Mouse (Mus musculus) lung, postnatal 25 days (tissue): ENCODE results near the gene Hes3.

Experiments used
- DNase-seq: peaks from one replicate; pipeline ENCODE4 v3.0.0; 2022; ENCODE audit warnings: low spot score

Gene Hes3

DNA sequence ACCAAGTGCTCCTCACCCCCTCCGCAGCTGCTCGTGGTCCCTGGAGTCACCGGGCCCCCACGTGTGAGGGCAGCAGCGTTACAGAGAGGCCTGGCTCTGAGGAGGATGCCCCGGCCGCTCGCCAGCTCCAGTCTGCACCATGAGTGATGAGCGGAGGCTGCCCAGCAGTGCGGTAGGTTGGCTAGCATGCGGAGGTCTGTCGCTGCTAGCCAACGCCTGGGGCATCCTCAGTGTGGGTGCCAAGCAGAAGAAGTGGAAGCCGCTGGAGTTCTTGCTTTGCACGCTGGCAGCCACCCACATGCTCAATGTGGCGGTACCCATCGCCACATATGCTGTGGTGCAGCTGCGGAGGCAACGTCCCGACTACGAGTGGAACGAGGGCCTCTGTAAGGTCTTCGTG, 12.5 kb downstream of the Hes3 start:
- no peak for DNase-seq

DNA sequence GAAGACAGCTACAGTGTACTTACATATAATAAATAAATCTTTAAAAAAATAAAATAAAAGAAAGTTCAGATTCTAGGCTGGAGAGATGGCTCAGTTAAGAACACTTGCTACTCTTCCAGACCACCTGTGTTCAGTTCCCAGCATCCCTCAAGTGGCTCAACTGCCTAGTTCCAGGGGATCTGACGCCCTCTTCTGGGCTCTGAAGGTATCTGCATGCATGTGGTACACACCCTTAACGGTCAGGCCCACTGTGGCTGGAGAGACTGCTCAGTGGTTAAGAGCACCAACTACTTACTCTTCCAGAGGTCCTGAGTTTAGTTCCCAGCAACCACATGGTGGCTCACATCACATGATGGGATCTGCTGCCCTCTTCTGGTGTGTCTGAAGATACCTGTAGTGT, 13.5 kb downstream of the Hes3 start:
- DNase-seq, result no peak

DNA sequence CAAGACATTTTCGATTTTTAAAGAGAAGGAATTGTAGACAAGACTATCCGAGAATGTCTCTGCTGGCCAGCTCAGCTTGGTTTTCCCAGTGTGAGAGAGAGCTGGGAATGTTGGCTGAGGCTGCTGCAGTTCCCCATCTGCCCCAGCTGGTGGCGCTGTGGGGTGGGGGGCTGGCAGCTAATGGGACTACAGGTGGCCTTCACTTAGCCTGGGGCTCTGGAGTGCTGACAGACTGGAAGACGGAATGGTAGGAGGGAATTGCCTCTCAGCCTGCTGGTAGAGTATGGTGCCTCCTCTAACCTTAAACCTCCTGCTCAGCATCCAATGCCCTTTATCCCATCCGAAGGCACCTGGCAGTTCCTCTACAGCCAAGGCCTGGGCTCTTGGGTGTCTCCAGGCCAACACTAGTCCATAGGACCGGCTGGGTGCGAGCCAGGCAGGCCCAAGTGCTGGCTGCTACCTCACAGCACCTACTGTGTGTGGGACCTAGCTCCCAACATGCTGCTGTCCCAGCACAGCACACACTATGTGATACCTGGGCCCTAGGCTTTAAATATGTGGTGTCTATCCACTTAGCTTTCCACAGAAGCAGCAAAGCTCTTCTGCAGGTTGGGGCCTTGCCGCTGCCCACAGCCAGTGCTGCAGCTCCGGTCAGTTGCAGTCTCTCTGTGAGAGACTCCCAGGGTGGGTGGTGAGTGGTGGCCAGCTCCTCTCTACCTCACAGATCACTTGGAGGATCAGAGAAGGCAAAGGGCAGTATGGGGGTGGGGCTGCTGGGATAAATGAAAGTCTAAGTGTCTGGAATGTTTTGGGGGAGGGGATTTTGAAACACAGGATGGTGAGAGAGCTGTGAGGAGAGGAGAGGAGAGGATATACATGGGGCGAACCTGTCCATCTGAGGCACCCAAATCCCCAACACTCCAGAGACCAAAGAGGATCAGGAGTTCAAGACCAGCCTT, 14.8 kb downstream of the Hes3 start:
- DNase-seq, result no peak

DNA sequence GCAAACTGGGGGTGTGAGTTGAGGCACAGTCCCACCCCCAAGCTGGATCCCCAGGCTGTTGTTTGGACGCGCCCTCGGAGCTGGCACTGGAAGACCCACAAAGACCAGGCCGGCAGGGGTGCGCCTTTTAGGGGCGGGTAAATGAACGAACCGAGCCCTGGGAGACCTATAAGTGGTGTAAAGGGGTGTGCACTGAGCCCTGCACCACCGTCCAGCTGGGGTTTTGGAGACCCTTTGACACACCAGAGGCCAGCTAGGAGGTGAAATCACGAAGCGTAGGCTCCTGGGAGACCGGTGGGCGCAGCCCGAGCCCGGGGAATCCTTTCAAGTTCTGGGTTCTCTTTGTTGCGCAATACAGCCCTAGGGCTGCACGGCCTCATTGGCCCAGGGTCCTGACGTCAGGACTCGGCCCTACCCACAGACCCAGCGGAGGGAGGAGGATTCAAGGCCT, 16.8 kb downstream of the Hes3 start:
- DNase-seq, result peak; percentile 31

DNA sequence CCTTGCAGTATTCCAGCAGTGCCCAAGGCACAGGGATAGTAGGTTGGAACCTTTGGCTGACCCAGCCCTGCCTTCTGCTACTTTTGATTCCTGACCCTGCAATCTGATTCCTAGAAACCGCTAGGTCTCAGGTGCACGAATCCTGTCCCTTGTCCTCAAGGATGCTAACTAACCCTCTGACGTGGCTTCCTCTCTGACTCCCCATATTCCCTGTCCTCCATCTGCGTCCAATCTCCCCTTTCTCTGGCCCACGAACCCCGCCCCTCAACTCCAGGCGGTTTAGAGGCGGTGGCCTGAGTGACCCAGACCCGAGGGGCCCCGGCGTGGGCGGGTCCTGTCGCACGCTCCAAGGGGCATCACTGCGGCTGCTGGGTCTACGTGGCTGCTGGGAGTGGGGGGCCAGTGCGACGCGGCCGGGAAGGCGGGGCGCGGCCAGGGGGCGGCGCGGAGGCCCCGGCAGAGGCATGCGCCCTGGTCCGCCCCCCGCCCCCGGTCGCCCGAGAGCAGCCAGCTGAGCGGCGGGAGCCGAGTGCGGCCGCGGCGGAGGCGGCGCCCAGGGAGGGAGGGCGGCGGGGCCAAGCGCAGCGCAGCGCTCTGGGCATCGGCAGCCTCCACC, 17.7 kb downstream of the Hes3 start, which contains the start of gene Gpr153:
Gene Gpr153, plus strand, starts transcription at position 612 of the 616 bp plus-strand sequence.
- DNase-seq, result no peak

DNA sequence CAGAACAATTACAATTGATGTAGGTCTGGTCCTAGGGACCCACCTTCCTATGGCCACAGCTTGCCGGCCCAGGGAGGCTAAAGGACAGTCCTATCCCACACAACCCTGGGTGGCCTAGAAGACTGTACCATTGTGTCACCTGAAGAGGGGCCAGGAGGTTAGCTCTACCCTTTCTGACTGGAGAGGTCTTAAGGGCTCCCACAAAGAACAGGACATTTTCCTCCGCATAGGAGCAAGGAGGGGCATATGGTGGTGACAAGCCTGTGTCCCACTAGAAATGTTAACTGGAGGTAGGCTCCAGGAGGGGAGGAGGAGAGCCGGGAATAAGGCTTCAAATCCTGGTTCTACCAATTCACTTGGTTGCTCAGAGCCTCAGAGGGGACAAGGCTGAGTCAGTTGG, 18.3 kb downstream of the Hes3 start:
- DNase-seq, result no peak

DNA sequence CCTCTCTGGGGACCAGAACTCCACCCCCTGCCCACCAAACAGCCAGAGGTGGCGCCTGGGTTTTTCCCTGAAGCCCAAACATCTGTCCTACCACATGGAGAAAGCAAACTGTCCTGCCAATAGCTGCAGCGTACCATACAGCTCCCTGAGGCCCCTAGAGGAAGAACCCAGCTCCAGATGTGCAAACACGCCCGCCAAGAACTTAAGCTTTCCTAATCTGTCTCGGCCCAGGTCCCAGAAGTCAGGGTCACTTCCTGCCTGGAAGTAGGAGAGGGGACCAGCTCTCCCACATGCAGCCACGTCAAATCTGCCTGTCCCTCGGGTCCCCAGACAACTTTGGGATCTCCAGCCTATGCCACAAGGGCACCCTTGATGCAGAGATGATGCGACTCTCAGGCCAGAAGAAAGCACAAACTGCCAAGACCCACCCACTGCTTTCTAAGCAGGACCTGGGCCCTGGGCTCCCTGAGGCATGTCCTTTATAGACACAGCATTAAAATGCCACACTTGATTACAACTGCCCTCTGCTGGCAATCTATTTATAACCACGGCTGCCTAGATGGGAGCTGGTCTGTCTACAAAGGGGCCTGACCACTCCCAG, 18.9 kb downstream of the Hes3 start:
- peak; percentile 31 for DNase-seq

DNA sequence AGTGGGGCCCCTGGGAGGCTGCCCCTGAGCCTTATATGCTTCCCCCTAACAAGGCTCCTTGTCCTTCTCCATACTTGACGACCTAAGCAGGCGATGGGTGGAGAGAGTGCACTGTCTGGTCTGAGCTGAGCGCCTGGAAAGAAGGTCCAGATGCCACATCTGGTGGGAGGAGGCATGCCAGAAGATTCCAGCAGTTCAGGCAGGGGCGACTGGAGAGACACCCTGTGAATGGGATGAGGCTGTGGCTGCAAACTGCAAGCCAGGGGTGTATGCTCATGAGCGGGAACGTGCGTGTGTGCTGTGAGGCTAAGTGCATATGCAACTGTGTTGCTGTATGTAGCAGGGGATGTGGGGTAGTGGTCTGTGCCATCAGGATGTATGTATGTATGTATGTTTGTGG, 19.5 kb downstream of the Hes3 start:
- no peak for DNase-seq

DNA sequence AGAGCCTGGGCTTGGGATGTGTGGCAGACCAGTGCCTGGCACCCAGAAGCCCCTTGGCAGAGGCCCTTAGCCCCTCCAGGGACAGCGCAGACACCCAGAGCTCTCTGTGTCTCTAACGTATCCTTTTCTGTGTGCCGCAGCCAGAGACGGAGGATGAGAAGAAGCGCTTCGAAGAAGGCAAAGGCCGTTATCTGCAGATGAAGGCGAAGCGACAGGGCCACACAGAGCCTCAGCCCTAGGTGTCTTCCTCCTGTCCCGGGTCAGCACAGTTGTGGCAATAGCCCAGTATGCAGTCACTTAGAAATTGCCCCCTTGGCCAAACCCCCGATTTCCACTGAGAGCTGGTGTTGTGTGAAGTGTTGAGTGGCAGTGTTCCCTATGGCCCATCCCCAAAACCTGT, 20.1 kb downstream of the Hes3 start:
- no peak for DNase-seq

DNA sequence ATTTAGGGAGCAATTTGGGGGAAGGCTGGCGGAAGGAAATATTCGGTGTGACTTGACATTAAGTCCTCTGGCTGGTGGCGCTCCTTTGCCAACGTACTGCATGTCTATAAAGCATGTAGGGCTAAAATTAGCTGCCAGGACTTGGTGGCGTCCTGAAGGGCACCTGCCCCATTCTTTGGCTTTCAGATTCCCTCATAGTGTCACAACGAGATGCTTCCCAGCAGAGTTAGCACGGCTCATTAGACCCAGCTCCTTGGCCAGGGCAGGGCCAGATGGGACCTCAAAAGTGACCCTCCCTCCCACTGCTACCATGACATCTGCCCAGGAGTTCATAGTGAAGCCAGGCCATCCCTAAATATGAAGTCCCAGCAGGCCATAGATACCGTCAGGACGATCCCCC, 20.9 kb downstream of the Hes3 start:
- DNase-seq, result no peak

DNA sequence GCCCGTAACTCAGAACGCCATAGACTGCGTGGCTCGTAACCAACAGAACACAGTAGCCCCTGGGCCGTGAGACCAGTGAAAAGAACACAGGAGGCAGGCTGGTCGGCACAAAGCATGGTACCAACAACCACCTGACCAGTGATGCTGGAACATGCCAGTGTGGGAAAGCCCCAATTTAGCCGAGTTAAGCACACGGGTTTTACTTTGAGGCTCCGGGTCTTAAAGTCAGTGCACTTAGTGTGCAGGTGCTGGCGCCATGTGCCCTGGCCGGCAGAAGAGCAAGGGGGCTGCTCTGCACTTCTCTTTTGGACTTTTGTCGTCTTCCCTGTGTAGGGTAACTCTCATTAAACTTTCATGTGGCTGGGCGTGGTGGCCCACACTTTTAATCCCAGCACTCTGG, 21.5 kb downstream of the Hes3 start:
- DNase-seq, result no peak

DNA sequence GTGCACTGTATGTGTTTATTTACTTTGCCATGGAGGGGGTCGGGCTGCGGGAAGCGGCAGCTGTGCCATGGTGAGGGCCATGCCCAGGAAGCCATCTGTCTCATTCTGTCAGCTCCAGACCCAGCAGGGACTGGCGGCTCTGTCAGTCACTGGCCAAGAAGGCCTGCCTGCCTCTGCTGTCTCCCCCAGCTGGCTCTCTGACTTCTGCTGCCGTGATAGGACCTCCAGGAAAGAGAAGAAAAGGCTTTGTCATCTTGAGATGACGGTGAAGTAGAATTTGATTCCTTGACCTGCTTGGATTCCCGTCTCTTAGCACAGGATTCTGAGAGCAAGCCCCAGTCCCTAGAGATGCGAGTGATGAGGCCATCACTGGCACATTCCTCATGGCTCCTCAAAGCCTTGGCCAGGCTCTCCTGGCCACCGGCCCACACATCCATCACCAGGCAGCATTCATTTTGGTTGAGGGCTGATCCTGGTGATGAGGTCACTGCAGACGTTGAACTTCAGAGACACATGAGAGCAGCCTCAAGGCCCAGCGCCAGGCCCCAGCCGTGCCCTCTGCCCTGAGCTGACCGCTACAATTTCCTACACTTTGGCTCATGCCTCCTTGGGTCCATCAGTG, 23.6 kb downstream of the Hes3 start:
- DNase-seq, result peak; percentile 43

DNA sequence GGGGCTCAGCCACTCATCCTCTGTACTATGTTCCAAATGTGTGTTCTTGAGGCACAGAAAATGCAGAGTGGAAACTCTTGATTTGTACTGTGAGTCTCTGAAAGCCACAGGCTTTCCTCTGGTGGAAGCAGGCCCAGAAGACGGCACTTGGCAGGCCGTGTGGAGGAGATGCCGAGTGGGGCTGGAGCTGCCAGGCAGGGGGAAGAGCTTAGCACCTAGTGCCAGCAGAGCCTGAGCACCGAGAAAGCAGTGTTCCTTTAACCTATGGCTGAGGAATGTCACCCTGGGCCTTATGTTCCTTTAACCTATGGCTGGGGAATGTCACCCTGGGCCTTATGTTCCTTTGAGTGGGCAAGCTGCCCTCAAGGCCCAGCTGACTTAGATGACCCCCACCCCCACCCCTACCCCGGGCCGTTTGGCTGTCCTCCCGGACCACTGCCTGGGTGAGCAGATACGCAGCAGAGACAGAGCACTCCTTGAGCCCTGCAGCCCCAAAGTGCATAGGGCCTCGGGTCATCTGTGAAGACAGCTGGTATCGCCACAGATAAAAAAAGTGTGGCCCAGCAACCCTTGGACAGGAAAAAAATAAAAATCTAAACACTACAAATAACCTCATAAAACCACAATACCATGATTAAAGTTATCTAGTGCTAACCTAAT, 25.1 kb downstream of the Hes3 start:
- no peak for DNase-seq

DNA sequence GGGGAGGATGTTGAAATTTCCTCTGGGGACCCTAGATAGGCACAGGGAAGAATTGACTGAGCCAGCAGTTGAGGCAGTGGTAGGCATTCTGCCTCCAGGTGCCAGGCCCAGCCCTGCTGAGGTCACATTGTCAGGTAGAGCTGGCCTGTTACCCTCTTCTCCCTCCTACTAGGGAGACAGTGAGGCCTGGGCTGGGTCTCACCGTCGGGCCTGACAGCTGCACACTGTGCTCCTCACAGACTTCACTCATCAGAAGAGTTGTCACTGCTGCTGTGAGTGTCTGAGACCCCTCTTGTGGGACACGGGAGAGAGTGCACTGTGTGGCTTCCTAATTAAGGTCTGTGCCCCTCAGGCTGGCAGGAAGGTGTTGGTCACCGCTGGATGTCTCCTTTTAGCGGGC, 25.7 kb downstream of the Hes3 start:
- DNase-seq, result no peak

DNA sequence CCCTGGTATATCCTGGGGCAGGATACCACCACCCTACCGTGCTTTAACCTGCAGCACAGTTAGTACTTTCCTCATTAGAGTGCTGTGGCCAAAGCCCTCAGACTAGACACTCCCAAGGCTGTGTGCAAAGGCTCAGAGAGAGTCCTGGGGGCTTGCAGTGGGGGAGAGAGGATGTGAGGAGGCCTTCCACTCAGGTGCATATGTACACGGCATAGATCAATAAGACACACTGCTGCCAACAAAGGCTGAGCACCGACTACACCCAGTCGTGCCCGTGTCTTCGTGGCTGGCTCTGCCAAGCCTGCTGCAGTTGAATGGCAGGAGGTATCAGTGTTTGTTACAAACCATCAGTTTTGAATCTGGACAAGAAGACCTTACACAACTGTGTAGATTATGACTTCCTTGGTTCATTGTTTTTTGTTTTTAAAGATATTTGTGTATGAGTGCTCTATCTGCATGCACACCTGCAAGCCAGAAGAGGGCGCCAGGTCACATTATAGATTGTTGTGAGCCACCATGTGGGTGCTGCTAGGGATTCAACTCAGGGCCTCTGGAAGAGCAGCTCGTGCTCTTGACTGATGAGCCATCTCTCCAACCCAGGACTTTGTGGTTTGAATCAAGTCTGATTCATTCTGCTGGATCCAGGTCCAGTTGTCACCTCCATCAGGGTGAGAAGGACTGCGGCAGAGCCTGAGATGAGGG, 26.4 kb downstream of the Hes3 start:
- no peak for DNase-seq

DNA sequence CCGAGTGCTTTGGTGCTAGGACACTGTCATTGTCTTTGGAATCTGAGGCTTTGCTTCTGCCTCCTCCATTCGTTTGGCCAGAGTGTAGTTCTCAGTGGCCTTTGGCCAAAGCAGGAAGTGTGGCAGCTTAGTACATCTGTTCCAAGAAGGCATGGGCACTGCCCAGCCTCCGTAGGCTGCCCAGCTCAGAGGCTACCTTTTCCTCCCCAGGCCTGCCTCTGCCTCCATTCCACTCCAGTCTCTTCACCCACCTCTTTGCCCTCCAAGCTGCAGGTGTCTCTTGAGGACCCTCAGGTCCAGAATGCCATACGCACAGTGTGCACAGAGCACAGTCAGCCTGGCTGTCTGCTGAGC, 27.3 kb downstream of the Hes3 start:
- no peak for DNase-seq

DNA sequence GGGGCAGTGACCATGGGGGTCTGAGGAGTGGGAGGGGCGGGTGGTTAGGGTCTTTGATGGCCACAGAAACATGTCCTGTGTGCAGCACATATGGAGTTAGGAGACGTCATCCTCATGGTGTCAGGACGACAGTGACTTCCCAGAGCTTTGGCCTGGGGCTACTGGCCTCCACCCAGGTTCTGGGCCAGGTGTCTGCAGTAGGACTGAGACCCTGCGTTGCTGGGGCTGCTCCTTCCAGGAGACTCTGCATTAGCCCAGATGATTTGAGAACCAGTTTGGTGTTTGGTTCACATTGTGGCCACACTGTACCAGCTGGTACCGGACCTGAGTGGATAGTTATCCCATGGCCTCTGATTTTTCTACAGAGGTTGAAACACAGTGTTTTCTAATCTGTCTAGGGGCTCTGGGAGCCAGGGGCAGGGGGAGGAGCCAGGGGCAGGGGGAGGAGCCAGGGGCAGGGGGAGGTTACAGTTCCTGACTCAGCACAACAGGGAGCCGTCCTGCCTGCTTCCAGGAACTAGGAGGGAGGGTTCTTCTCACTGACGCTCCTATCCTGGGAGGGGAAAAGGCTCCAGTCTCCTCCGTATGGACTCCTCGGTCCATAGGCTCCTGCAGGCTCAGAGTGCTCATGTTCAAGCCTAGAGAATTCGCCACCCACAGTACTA, 27.8 kb downstream of the Hes3 start:
- no peak for DNase-seq

DNA sequence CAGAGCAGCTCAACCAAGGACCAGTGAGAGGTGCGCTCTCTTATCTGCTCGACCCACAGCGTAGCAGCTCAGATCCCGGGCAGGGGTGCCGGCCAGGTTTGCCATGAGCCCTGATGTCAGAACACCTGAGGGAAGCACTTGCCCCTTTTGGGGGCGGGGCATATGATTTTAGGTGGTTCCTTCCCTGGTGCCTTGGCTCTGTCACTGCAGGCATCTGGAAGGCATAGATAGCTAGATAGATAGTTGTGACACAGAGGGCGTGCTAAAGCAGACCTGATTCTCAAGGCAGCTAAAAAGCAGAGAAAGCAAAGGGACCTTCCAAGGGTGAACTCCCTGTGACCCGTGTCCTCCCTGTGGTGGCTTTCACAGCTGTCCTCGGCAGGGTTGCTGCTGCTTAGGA, 28.4 kb downstream of the Hes3 start:
- no peak for DNase-seq

DNA sequence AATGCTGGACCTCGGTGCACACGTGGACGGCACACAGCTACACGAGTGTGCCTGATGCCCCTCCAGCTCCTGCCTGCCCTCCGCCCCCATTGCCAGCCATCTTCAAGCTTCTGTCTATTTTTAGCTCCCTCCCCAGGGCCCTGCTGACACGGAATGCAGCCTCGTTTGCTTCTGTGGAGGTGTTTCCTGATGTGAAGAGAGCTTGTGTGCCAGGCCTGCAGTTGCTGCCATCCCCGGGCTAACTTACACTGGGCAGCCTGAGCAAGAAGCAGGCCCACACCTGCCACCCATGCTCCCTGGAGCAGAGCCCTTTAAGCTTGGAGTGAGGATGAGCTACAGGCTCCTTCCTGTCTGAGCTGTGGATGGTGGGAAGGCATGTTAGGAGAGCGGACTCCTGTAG, 29.3 kb downstream of the Hes3 start:
- DNase-seq, result no peak

DNA sequence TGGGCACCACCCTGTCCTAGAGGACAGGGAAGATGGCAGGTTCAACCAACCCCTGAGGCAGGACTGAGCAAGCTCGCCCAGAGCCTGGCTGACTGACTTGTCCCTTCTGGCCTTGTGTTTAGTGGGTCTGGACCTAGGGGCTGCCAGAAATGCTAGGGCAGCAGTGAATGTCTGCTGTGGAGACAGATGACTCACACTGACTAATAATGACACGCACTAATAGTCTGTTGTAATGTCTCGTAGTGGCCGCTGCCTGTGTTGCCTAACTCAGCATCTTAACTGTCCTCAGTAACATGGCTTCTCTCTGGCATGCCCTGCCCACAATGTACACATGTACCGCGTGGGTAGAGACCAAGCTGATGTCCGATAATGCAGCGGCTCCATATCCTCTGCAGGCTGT, 31.0 kb downstream of the Hes3 start:
- DNase-seq, result no peak

DNA sequence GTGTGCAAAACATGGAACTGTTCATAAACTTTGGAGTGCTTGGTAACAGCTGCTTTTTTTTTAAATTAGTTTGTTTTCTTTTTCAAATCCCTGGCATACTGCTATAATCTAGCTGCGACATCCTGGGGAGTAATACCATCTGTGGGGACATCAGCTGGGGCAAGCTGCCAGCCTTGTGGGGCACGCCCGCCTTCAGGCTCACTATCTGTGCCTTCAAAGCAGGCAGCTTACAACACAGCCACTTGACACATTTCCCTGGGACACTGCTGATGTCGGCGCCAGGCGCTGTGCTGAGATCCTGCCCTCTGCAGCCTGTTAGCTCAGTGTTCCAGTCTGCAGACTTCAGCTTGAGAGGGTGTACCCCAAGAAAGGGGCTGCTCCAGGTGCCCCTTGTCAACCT, 34.4 kb downstream of the Hes3 start:
- DNase-seq, result peak; percentile 64
